Mouse (Mus musculus) WW6 (cell line): Measurements from ENCODE around the gene Rab11fip5.

Experiments used
- DNase-seq: peaks from one replicate; pipeline ENCODE4 v3.0.0-alpha.2; 2013; ENCODE audit warnings: low read depth, low spot score

Rab11fip5 gene

GRCm38 (mm10) chr6:85348133-85348532 is 26.3 kb downstream of the Rab11fip5 start:
- DNase-seq: no peak

- DNase-seq: peak; percentile 73
Measured at GRCm38 (mm10) chr6:85346028-85346634, 28.3 kb downstream of the Rab11fip5 start.

- no peak for DNase-seq
Measured at GRCm38 (mm10) chr6:85344929-85345328, 29.5 kb downstream of the Rab11fip5 start.

- no peak for DNase-seq
Measured at GRCm38 (mm10) chr6:85343027-85343426, 31.4 kb downstream of the Rab11fip5 start.

GRCm38 (mm10) chr6:85341814-85342501 is 32.5 kb downstream of the Rab11fip5 start:
- DNase-seq: no peak

- DNase-seq: no peak
Measured at GRCm38 (mm10) chr6:85340184-85340583, 34.2 kb downstream of the Rab11fip5 start.

GRCm38 (mm10) chr6:85339273-85339901 is 35.0 kb downstream of the Rab11fip5 start:
- DNase-seq: no peak

GRCm38 (mm10) chr6:85336944-85337343 is 37.5 kb downstream of the Rab11fip5 start:
- no peak for DNase-seq

- DNase-seq: no peak
Measured at GRCm38 (mm10) chr6:85335352-85335751, 39.1 kb downstream of the Rab11fip5 start.

- no peak for DNase-seq
Measured at GRCm38 (mm10) chr6:85334851-85335250, 39.6 kb downstream of the Rab11fip5 start.

- no peak for DNase-seq
Measured at GRCm38 (mm10) chr6:85334251-85334650, 40.2 kb downstream of the Rab11fip5 start.

GRCm38 (mm10) chr6:85333732-85334131 is 40.7 kb downstream of the Rab11fip5 start:
- no peak for DNase-seq

GRCm38 (mm10) chr6:85333000-85333669 is 41.3 kb downstream of the Rab11fip5 start, which contains the start of gene Sfxn5:
Gene Sfxn5, minus strand, starts transcription at chr6:85333422.
- DNase-seq: peak; percentile 63

GRCm38 (mm10) chr6:85332351-85332999 is 42.0 kb downstream of the Rab11fip5 start:
- DNase-seq: no peak

- no peak for DNase-seq
Measured at GRCm38 (mm10) chr6:85331736-85332135, 42.7 kb downstream of the Rab11fip5 start.

GRCm38 (mm10) chr6:85331221-85331735 is 43.2 kb downstream of the Rab11fip5 start:
- DNase-seq: no peak

- no peak for DNase-seq
Measured at GRCm38 (mm10) chr6:85329666-85330185, 44.7 kb downstream of the Rab11fip5 start.

- no peak for DNase-seq
Measured at GRCm38 (mm10) chr6:85326564-85326963, 47.9 kb downstream of the Rab11fip5 start.

- DNase-seq: no peak
Measured at GRCm38 (mm10) chr6:85325109-85325508, 49.3 kb downstream of the Rab11fip5 start.

- no peak for DNase-seq
Measured at GRCm38 (mm10) chr6:85320445-85320866, 54.0 kb downstream of the Rab11fip5 start.

GRCm38 (mm10) chr6:85316211-85316610 is 58.2 kb downstream of the Rab11fip5 start:
- no peak for DNase-seq
